Mouse (Mus musculus) C2C12 (cell line): ENCODE data around the gene Mtr.

ENCODE experiments used
- CEBPB ChIP-seq: IDR thresholded peaks from one replicate; pipeline ENCODE4 v1.6.1; 2011; ENCODE audit warnings: low read depth, mild to moderate bottlenecking, control low read depth, moderate library complexity
- CTCF ChIP-seq: IDR thresholded peaks from one replicate; pipeline ENCODE4 v1.5.1; 2011; ENCODE audit not compliant: control insufficient read depth, insufficient read depth, insufficient read length
- FOSL1 ChIP-seq: IDR thresholded peaks from one replicate; pipeline ENCODE4 v1.8.0; 2011; ENCODE audit warnings: mild to moderate bottlenecking, low read length; ENCODE audit not compliant: poor library complexity, insufficient read depth, severe bottlenecking
- MAX ChIP-seq: IDR thresholded peaks from one replicate; pipeline ENCODE4 v1.6.1; 2011; ENCODE audit warnings: mild to moderate bottlenecking, control low read depth
- MYOD1 ChIP-seq: IDR thresholded peaks from one replicate; pipeline ENCODE4 v1.6.1; 2011; ENCODE audit warnings: low read depth; ENCODE audit not compliant: control insufficient read depth, insufficient read length
- MYOG ChIP-seq: IDR thresholded peaks from one replicate; pipeline ENCODE4 v1.6.1; 2011; ENCODE audit not compliant: control insufficient read depth, insufficient read length; ENCODE audit errors: extremely low read depth
- USF1 ChIP-seq: IDR thresholded peaks from one replicate; pipeline ENCODE4 v1.6.1; 2011; ENCODE audit warnings: low read depth, mild to moderate bottlenecking, control low read depth, moderate library complexity

DNA sequence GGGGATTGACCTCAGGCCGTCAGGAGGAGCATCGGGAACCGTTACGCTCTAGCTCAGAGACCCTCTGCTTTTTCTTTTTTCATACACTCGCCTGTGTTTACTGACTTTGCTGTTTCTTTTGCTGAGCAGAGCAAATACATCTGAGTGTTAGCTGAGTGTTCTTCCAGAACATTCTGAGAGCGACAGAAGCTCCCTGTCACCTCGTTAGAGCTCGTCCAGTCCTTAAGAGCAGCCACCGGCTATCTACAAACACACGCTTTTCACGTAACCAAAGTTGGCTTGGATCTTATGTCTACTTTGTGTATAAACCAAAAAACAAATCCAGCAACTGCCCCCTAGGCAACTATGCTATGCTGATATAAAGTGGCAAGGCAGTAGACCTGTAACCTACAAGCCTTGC, 26.6 kb upstream of the Mtr start:
- TF ChIP-seq USF1 (no peak), MAX (no peak), CTCF (no peak), MYOG (no peak), CEBPB (no peak), MYOD1 (no peak), FOSL1 (no peak)
